Mouse (Mus musculus) frontal cortex, postnatal 25 days (tissue): ENCODE data around the gene Smco2.

ENCODE experiments used
- DNase-seq, 2 experiments: peaks; one replicate each; pipeline ENCODE4 v3.0.0; 2022; ENCODE audit warnings: low spot score in 2 of 2

Smco2 gene

DNA sequence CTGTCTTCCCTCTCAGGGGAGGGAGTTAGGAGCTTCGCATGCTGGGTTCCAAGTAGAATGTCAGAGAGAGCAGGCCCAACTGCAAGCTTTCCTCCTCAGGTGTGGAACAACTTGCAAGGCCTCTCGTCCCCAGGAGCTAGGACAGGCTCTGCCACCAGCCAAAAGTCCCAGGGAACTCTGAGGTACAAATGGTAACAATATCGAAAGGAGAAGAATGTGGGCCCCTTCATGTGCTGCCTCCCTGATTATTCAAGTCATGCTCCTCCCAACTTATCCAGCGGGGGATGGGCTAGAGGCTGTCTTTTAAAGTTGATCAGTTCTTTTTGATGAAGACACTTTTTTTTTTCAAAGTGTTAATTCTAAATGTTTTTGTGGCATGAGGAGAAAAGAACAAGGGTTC is at the start of gene Smco2:
TSS of gene Smco2 (plus strand) at position 55 of the 400 bp plus-strand sequence.
- no peak for DNase-seq

DNA sequence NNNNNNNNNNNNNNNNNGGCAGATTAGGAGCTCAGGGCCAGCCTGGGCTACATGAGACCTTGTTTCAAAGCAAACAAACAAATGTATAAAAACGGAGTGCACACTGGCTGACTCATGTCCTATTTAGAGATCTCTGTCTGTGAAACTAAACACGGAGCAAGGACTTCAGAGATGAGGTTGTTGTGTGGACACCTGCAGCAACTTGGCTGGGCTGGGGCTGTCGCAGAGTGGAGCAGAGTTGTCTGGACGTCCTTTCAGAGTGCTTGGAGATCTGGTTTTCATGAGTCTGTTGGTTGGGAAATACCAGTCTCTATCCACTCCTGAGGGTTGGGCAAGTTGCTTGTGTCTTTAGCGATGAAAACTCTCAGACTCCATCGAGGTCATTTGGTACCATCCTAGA is 39.9 kb upstream of the Smco2 start:
- DNase-seq, result no peak

- no peak for DNase-seq
Measured at GRCm38 (mm10) chr6:146813007-146813406, 36.9 kb upstream of the Smco2 start.

- no peak for DNase-seq
Measured at GRCm38 (mm10) chr6:146820177-146820965, 29.5 kb upstream of the Smco2 start.

GRCm38 (mm10) chr6:146821958-146822357 is 27.9 kb upstream of the Smco2 start:
- no peak for DNase-seq

DNA sequence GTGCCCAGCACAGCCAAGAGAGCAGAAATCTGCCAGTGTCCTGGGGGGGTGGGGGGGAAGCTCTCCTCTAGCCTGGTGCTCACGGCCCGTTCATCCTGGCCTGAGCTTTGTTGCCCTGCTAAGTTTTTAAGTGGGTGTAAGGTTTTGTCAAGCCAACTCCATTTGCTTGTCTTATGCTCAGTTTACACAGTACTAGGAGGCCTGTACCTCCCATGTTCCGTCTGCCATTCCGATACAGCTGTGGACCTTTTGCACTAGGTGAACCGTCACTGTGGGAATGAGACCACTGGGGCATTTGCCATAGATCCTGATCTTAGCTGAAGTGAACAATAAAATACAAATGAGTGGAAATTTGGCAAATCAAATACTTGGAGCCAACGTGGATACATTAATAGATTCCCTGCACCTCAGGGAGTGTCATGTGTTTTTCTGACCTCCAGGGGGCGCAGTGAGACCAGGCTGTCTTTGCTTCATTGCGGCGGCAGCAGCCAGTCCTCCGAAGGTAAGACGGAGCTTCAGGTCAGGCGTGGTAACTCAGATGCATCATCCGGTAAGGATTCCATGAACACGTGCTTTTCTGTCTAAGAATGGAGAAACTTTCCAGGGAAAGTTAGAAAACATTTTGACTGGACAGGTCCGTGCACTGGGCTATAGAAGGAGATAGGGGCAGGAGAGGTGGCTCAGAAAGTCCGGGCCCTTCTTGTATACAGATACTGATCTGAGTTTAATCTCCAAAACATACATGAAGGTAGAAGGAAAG is 25.0 kb upstream of the Smco2 start:
- peak; percentile 44 to 46 for DNase-seq

- no peak for DNase-seq
Measured at GRCm38 (mm10) chr6:146825487-146825773, 24.5 kb upstream of the Smco2 start.

DNA sequence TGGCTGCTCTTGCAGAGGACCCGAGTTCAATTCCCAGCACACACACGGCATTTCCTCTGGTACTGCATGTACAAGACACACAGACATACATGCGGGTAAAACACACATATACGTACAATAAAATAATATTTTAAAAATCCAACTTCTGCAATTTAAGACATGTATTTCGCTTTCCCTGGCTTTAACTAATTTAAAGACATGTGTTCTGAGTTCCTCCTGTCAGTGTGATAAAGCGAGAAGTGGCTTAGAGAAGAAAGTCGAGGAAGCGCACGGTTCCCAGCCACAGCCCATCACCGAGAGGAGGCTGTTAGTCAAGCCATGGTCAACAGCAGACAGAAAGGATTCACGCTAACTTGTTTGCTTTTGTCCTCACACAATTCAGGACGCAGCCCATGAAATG is 18.6 kb upstream of the Smco2 start:
- no peak for DNase-seq

DNA sequence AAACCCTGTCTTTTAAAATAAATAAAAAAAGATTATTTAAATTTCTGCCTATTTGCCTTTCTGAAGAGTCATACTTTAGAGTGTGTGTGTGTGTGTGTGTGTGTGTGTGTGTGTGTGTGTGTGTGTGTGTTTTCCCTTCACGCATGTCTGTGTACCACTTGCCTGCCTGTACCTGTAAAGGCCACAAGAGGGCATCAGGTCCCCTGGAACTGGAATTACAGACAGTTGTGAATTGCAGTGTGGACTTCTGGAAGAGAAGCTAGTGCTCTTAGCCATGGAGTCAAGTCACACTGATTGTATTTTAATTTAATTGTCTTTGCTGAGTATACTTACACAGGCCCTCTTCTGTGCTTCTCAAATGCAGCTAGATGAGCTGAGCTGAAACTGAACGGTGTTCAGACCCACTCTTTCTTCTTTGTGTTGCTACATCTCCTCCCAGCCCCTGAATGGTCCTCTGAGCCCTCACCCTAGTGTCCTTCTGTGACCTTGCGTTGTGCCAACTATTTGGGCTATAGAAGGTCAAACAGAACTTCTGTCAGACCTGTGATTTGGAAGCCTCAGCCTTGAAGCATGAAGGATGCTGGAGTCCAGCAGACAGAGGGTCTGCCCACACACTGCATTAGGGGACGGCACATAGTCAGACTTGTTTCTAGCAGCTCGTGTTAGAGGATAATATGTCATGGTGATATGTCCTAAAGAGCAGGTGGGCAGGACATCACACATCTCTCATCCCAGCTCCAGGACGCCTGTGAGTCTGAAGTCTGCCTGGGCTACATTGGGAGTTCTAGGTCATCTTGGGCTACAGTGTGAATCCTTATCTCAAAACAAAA is 16.2 kb upstream of the Smco2 start:
- peak; percentile 19 to 29 for DNase-seq

DNA sequence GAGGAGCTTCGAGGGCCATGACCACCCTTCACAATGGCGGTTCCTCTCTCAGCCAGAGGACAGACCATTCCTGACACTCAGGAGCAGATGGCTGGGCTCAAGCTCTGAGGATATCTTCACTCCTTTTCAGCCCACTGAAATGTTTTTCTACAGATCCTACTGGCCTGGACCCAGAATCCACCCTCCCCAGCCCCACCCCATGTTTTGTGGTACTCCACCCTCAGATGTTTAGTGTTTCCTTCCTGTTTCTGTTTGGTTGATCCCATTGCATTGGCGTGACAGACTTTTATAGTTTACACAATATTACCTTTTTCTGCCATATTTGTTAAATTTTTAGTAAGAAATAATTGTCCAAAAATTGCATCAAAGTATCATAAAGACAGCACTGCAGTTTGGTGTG is 15.6 kb upstream of the Smco2 start:
- DNase-seq, result no peak

- no peak for DNase-seq
Measured at GRCm38 (mm10) chr6:146835784-146836183, 14.1 kb upstream of the Smco2 start.

- DNase-seq, result no peak
Measured at GRCm38 (mm10) chr6:146837316-146837715, 12.6 kb upstream of the Smco2 start.

GRCm38 (mm10) chr6:146838366-146838765 is 11.5 kb upstream of the Smco2 start:
- DNase-seq, result no peak

DNA sequence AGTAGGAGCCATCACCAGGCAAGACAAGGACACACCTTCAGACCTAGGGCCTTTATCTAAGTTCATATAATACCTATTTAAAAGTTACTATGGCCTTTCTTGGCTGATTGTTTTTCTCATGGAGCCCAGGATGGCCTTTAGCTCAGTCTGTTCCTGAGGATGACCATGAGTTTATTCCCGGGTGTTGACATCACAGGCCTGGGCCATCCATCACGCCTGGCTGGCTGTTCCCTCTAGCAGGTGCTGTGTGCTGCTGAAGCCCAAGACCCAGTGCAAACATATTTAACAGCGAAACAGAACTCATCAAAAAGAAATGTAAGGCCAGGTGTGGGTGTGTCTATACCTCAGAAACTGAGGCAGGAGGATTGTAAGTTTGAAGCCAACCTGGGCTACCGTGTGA is 11.0 kb upstream of the Smco2 start:
- DNase-seq, result no peak

- DNase-seq, result no peak
Measured at GRCm38 (mm10) chr6:146844867-146845266, 5.0 kb upstream of the Smco2 start.

DNA sequence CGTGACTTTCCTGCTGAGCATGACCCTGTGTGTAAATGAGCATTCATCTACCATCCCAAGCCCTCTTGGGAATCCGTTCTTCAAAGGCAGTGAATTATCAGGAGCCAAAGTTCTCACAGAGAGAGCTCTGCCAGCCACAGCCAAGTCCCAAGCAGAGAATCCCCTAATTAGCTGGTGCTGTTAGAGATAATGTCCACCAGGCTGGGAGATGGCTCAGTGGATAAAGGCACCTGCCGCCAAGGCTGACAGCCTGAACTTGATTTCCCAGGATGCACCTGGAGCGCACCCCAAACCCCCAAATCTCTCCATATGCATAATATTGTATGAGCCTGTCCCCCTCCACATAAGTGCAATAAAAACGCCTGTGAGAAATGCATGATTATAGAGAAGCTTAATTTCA is 4.6 kb upstream of the Smco2 start:
- no peak for DNase-seq

GRCm38 (mm10) chr6:146845961-146846750 is 3.7 kb upstream of the Smco2 start:
- DNase-seq, result no peak

DNA sequence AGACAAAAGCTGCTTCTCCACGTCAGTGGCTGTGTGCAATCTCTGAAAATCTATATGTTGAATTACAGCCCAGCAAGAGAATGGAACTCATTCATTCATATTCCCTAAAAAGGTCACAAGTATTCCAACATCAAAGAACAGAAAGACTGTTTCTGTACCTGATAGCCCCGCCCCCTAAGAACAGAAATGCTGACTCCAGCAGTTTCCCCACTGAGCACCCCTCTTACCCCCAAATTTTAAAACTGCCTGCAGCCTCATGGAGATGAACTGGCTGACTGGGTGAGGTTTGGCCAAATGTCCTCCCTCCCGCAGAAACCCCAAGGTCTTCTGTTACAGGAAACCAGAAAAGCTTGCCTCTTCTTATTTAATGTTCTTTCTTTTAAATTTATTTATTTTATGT is 2.5 kb upstream of the Smco2 start:
- no peak for DNase-seq

DNA sequence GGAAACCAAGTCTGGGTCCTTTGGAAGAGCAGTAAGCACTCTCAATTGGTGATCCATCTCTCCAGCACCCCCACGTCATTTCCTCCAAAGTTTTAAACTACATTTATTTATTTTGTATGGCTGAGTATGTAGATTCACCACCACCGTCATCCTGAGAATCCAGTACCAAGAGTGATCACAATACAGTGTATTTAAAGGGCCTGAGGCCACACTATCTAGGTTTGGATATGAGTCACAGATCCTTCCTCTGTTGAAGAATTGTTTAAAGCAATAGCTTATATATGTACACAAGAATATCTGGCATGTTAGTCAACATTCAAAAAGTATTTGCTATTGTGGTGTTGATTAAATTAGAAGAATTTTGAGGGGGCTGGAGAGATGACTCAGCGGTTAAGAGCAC is 1.6 kb upstream of the Smco2 start:
- DNase-seq, result no peak

DNA sequence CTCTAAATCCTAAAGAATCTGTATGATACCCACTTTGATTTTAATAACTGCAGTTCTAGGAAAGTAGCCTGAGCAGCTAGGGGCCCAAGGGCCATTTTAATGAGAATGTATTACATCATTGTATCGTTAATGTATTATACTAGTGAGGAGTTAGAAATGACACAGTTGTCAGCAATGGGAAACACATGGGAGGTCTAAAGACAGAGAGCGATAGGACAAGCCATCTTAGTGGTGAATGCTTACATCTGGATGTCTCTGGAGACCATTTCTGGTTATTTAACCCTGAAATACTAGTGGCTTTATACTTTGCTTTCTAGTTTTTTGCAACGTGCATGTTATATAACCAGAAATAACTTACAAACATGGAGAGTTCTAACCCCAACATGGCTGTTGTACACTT is 2.0 kb downstream of the Smco2 start:
- DNase-seq, result no peak

DNA sequence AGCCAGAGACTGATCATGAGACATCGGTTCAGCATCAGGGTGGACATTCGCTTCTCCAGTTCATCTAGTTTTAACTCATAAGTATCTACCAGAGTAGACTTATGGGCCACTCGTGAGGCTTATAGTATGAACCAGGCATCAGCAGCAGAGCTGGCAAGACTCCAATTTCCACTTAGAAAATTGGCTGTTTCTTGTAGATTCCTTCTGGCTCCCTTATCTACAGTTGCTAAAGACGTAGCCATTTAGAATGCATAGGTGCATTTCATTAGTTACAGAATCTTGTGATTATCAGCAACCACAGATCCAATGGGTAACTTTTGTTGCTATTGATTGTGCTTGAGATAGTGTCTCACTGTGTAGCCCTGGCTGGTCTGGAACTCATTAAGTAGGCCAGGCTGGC is 2.8 kb downstream of the Smco2 start:
- no peak for DNase-seq

DNA sequence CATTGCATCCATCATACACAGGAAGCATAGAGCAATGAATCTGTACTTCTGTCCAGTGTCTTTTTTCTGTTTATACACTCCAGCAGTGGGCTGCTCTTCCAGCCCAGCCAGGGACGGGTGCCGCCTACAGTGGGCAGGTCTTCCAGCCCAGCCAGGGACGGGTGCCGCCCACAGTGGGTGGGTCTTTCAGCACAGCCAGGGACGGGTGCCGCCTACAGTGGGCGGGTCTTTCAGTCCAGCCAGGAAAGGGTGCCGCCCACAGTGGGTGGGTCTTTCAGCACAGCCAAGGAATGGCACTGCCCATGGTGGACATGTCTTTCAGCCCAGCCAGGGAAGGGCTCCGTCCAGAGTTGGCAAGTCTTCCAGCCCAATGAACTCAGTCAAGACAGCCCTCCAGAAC is 5.3 kb downstream of the Smco2 start:
- DNase-seq, result no peak
